In genomic region chr3:138536031-138536430, GRCm38 (mm10) we compare ENCODE assay signal across 18 mouse cellular contexts.
"Had no signal": no experiment of that assay in that cellular context is flagged by ENCODE, and none has a peak within 500 bp of the region (broad histone marks: within the 10 kb centered on the region; RNA-seq: fewer than 3 reads in every experiment).

No protein-coding gene starts in this region.

- ATAC-seq: intestine, embryonic 16.5 days; liver, postnatal 0 days; lung, postnatal 0 days; midbrain, embryonic 15.5 days had no signal

- H3K27ac ChIP-seq: hindbrain, embryonic 15.5 days; layer of hippocampus, adult 2 months; limb, embryonic 10.5 days; limb, embryonic 13.5 days; liver, embryonic 14.5 days; macrophage; midbrain, embryonic 12.5 days; midbrain, embryonic 15.5 days; neural tube, embryonic 13.5 days had no signal

- H3K4me2 ChIP-seq: hindbrain, embryonic 15.5 days; limb, embryonic 13.5 days; lung, embryonic 14.5 days; midbrain, embryonic 12.5 days; midbrain, embryonic 15.5 days; neural tube, embryonic 13.5 days had no signal

- H3K9me3 ChIP-seq: hindbrain, embryonic 15.5 days; limb, embryonic 10.5 days; limb, embryonic 13.5 days; midbrain, embryonic 12.5 days; midbrain, embryonic 15.5 days; neural tube, embryonic 13.5 days had no signal

- H3K4me3 ChIP-seq: hindbrain, embryonic 15.5 days; layer of hippocampus, adult 2 months; limb, embryonic 10.5 days; limb, embryonic 13.5 days; midbrain, embryonic 12.5 days; midbrain, embryonic 15.5 days; neural tube, embryonic 13.5 days had no signal

- H3K4me1 ChIP-seq: limb, embryonic 10.5 days had no signal

- H3K9ac ChIP-seq: hindbrain, embryonic 15.5 days; limb, embryonic 13.5 days; liver, embryonic 14.5 days; liver, postnatal 0 days; lung, embryonic 14.5 days; midbrain, embryonic 12.5 days; midbrain, embryonic 15.5 days; neural tube, embryonic 13.5 days had no signal

- H3K27me3 ChIP-seq: hindbrain, embryonic 15.5 days; limb, embryonic 13.5 days; midbrain, embryonic 12.5 days; midbrain, embryonic 15.5 days; neural tube, embryonic 13.5 days had no signal

- H3K36me3 ChIP-seq: hindbrain, embryonic 15.5 days; midbrain, embryonic 12.5 days; midbrain, embryonic 15.5 days had no signal

- DNase-seq: layer of hippocampus, adult 9-11 months; liver; liver, postnatal 0 days; lung, embryonic 14.5 days; thymus, adult 18-20 months; thymus, postnatal 14 days; thymus, postnatal 4 days had no signal
